Mouse (Mus musculus) urinary bladder, postnatal 10 days (tissue): ENCODE measurements around the gene Zfp146.
"Not testable (repeated sequence)": the region's sequence is repeated elsewhere in the genome, so short reads cannot be mapped to it uniquely, and the experiment has no call there.

ENCODE experiments used
- DNase-seq: peaks from one replicate; pipeline ENCODE4 v3.0.0; 2022; ENCODE audit warnings: low spot score

Gene Zfp146

DNA sequence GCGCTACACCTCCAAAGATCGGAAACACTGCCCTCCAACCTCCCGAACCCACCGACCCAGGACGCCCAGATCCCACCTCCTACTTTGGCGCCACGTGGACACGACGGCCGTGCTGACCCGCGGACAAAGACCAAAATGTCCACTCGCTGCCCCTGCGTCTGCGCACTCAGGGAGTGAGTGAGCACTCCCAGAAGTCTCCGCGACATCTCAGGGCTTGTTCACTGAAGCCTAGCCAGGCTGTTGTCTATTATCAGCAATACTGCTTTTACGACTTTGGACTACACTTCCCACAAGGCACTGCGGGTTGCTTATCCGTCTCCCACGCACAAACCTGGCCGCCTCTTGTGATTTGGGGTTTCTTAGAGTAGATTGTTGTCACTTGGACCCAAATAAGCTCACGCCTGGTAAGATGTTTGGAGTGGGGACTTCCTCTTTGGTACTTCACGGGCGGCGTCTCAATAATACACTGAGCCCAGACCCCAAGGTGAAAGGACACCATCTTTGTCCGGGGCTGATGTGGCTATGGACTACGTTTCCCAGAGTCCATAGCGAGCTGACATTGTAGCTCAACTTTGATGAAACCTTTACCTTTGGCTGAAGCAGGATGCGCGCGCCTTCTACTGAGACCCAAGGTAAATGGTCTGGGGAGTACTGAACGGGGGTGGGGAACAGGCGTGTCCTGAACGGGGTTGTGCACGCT is at the start of gene Zfp146:
Gene Zfp146 (minus strand): TSS at position 168 of the 700 bp plus-strand sequence.
- peak; percentile 62 for DNase-seq

DNA sequence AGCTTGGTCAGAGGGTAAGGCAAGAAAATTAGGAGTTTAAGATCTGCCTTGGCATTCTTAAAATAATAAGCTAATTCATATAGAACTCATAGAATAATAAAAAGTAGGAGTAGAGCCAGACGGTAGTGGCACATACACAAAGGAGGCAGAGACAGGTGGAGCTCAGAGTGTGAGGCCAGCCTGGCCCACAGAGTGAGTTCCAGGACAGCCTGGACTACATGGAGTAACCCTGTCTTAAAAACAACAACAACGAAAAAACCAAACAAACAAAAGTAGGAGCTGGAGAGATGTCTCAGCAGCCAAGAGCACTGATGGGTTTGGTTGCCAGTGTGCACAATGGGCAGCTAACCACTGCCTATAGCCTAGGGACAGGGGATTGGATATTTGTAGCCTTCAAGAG is 47.7 kb upstream of the Zfp146 start:
- DNase-seq = no peak

DNA sequence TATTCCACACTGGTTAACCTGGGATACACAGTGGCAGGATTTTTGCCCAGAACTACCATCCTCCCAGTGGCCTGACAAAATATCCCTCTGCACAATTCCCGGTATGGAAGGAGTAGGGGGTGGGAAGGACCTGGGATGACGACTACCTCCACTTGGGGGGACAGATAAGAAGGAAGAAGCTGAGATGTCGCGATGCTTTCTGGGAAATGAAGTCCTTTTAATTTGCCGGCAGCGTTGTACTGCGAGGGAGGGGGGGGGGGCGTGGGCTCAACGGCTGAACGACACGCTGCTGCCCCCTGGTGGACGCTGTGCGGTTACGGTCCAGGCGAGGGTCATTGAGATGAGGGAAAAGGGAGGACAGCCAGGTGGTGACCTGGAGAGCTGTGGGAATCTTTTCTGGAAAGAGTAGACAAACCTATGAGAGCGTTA is 47.2 kb upstream of the Zfp146 start:
- no peak for DNase-seq

DNA sequence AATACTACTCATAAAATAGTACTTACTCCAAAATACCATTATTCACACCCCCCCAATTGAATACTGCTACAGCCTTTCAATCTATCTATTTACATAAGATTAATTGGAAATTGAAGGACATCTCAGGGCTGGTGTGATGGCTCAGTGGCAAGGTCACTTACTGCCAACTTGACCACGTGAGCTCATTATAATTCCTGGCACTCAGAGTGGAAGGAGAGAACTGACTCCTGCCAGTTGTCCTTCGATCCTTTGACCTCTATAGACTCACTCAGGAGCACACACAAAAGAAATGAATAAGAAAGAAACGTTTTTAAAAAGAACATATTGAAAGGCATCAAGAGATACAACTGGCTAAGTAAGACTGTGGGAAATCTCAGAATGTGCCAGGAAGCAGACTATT is 46.3 kb upstream of the Zfp146 start:
- no peak for DNase-seq

DNA sequence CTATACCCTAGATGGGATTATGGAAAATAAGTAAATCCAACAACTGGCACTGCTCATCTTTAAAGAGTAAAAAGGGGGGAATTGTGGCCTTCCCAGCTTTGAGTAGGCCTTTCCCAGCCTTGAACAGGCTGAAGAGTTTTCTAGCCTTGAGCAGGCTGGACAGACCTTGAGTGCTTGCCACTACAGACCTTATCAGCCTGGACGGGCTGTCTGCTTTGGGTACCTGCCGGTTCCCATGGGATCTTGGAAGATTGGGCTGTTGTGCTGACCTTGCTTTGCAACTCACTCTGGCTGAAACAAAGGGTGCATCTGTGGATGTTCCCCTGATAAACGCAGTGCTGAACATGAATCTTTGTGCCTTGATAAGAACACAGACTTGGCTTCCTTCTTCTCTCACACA is 44.3 kb upstream of the Zfp146 start:
- no peak for DNase-seq

DNA sequence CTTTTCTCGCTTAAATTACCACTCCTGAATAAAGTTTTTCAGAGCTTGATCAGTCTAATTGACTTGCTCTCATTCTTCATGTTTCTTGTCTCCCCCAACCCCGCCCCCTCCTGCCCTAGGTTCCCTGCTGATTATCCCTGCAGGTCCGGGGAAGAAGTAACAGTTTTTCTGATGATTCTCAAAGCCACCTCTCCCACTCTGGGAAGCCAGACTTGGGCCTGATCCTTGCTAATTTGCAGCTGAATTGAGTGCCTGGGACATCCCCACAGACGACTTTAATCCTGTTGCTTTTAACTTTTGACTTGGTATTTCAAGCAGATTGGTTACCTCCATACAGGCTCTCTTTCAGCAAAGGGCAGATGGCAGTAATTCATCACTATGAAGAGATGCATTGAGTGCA is 41.5 kb upstream of the Zfp146 start:
- no peak for DNase-seq

DNA sequence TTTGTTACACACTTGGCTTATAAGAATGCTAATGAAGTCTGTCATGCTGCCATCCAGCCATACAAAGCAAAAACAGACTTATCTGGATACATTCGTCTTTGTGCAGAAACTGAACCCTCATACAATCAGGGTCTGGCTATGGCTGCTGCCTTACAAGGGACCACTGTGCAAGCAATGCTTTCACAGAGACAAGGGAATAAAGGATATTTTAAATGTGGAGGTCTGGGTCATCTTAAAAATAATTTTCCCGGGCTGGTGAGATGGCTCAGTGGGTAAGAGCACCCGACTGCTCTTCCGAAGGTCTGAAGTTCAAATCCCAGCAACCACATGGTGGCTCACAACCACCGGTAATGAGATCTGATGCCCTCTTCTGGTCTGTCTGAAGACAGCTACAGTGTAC is 36.8 kb upstream of the Zfp146 start:
- DNase-seq = not testable (repeated sequence)

DNA sequence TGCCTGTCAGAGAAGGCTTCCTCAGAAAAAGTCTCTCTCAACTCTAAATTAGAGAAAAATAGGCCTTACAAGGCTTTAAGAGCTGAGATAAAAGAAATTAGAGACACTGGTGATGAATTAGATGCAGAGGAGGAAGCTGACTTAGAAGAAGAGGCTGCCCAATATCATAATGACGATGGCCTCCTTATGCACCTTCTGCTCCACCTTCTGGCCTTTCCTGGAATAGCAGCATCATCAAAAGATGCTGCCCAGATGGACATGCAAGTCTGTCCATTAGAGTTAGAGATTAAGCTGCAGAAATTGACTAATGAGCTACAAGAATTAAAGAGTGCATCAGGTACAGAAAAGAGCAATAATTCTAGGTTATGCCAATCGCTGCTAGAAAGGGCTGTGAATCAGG is 35.8 kb upstream of the Zfp146 start:
- DNase-seq = no peak

DNA sequence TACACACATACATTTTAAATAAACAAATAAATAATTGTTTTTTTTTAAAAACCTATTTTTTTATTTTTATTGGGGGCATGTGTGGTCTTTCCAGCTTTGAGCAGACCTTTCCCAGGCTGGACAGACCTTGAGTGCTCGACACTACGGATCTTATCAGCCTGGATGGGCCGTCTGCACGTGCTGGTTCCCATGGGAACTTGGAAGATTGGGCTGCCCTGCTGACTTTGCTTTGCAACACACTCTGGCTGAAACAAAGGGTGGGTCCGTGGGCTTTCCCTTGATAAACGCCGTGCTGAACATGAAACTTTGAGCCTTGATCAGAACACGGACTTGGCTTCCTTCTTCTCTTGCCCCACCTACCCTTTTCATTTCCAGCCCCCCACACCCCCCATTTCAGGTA is 34.8 kb upstream of the Zfp146 start:
- no peak for DNase-seq

DNA sequence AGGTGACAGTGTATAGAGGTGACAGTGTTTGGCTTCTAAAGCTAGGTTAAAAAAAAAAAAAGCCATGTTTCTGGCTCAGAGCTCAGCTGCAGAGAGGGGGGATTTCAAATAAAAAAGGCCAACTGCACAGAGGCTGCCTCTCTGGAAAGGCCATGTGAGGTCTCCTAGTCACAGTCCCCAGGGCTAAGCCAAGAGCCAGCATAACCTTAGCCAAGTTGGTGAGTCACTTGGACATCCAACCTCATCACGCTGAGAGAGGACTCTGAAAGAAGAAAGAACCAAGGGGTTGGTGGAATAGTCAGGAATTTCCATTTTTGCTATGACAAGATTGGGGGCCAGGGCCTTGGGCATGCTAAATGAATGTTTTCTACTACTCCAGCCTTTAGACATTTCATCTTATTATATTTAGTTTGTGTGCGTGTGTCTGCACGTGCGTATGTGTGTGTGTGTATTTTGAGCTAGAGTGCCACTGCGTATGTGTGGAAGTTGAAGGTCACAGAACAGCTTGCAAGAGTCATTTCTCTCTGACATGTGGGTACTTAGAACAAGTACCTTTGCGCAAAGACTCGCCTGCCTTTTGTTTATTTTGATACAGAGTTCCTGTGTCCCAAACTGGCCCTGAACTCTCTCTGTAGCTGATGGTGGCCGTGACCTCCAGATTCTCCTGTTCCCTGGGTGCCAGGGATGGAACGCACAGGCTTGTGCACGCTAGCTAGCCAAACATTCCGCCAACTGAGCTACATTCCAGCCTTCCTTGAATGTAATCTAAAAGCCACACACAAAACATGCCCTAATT is 33.5 kb upstream of the Zfp146 start:
- no peak for DNase-seq

DNA sequence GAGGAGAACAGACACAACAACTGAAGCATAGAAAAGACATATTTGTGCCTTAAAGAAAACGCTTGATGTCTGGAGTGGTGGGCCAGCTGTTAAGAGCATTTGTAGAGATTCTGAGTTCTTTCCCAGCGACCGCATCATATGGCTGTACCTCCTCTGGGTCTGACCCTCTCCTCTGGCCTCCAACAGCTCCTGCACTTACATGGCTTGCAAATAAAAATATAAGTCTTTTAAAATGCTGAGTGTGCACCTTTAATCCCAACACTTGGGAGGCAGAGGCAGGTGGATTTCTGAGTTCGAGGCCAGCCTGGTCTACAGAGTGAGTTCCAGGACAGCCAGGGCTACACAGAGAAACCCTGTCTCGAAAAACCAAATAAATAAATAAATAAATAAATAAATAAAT is 31.1 kb upstream of the Zfp146 start:
- not testable (repeated sequence) for DNase-seq

DNA sequence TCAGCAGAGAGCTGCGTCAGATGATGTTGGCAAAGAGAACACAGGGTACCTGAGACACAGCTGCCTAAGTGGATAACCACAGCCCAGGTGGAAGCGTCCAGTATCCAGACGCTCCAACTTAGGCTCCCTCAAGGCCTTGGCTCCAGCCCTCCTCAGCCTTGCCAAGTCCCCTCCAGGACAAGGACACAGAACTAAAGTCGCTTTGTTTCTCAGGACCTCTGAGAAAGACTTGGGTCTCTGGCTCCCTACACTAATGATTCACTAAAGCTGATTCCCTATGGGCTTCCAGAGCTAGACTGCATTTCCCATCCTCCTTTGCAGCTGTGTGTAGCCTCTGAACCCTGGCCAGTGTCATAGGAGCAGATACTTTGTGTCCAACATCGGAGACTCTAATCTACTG is 30.6 kb upstream of the Zfp146 start:
- no peak for DNase-seq

DNA sequence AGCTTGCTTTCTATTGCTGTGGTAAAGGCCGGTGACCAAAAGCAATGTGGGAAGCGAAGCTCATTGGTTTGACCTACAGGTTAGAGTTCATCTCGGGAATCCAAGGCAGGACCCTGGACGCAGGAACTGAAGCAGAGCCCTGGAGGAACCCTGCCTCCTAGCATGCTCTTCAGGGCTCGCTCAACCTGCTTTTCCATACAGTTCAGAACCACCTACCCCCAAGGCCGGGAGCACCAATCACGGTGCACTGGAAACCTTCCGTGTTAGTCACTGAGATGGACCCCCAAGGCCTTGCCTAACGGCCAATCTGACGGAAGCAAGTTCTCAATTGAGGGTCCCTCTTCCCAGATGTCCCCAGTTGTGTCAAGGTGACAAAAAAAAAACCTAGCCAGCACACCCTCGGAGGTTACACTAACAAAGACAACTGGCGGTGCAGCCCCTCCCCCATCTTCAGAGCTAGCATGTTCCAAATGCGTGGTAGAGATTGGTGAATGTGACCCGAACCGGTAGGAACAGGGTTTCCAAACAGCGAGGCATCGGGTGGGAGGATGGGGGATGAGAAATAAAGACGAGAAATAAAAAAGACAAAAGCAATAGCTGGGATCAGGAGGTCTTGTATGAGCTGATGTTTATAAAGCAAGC is 30.1 kb upstream of the Zfp146 start:
- no peak for DNase-seq

DNA sequence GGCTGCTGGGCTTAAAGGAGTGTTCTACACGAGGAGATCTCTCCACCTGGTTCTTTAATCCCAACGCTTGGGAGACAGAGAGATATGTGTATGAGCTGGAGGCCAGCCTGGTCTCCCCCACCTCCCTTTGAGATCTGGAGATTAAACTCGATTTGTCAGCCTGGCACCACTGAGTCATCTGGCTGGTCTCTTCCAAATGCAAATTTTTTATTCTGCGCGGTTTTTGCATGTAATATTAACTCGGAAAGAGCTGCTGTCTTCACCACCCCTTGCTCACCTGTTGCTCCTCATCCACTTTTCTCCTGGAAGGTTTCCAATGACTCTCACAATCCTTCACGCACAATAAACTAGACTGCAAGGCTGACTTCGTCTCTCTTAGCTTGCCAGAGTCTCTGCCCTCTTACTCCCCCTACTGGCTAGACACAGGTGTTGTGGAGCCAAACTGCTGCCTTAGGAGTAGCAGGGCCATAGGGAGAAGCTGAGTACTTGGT is 29.0 kb upstream of the Zfp146 start, which contains the start of gene Capns1:
Gene Capns1 (minus strand): TSS at position 331 of the 491 bp plus-strand sequence.
- DNase-seq = no peak

DNA sequence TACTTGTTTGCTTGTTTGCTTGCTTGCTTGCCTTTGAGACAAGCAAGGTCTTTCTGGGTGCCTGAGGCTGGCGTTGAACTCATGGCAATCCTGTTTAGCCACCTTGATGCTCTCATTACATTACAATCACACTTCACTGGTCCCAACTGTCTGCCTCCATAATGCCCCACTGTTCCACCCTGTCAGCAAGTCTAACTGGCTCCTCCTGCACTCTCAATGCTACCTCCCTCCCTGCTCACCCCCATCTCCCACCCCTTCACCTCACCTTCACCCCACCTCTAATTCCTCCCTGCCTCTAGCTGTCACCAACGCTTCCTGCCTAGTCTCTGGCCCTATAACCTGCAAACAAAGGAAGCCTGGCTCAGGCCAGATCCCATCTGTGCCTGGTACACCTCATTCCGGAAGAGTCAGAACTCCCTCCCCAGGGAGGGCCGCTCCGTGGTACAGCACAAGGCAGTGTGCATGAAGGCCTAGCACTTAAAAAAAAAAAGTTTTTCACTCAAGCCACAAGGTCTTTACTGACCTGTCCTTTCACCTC is 28.1 kb upstream of the Zfp146 start:
- no peak for DNase-seq

DNA sequence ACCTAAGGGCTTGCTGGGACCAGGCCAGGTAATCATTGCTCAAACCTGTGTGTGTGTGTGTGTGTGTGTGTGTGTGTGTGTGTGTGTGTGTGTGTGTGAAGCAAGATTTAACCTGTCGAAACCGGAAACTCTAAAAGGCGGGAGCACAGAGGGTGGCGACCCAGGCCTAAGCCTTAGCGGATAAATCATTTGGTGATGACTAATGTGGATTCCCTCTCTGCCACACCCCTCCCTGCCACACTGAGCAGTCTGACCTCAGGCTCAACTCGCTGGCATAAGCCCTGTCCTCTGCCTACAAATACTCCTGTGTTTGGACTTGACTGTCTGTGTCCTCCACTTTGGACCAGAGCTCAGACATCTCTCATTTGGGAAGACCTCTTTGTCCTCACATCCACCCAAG is 26.6 kb upstream of the Zfp146 start:
- DNase-seq = no peak

DNA sequence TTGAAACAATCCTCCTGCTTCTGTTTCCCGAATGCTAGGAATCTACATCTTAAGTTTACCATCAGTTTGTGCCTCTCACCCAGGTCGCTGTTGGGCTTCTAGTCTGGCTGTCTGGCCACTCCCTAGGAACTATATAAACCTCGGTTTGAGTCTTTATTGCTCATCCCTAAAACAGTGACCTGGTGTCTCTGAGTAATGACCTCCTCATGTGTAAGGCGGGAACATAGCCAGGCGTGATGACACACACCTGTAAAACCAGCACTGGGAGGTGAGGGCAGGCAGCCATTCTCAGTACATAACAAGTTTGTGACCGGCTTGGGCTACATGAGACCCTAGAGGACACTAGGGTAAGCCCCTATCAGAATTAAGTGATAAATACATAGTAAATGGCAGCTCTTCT is 25.9 kb upstream of the Zfp146 start:
- no peak for DNase-seq

DNA sequence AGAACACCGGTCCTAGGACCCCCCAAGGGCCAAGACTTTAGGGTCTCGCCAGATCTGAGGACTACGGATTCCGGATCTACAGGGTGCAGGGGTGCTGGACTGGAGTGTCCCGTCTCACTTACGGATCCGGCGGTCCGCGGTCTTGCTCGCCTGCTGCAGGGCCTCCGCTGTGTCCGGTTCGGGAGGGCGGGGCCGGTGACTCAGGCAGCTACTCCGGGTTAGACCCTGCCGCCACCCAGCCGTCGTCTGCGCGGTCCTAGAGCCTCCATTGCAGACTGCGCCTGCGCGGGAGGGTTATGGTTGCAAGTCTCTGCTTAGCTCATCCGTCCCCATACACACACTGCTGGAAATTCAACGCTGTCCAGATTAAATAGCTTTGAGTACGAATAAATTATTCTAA is 25.3 kb upstream of the Zfp146 start:
- DNase-seq = peak; percentile 82

DNA sequence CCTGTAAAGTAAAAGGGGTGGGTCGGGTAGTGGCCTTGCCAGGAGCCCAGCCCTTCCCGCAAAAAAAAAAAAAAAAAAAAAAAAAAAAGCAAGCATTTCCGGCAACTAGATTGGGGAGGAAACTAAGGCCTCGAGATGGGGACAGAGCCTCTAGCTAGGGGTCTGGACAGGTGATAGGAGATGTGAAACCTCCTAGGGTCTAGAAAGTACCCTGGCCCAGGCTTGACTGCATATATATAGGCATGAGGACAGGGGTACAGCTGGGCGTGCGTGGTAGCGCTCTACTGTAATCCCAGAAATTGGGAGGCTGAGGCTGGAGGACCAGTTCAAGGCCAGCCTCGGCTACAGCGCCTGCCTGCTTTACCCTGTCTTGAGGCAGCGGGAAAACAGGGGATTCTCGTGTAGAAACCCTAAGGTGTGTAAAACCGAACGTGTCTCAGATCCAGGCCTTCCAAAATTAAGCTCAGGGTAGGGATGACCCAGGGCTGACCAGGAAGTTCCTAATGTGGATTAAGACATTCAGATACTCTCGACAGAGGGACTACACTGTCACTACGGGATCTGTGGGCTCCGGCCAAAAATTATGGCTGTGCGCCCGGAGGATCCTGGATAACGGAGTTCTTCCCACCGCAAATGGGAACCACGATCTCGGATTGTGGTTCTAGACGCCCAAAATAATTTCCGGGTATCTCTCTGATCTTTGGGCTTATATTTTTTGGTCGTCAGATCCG is 24.7 kb upstream of the Zfp146 start:
- no peak for DNase-seq

DNA sequence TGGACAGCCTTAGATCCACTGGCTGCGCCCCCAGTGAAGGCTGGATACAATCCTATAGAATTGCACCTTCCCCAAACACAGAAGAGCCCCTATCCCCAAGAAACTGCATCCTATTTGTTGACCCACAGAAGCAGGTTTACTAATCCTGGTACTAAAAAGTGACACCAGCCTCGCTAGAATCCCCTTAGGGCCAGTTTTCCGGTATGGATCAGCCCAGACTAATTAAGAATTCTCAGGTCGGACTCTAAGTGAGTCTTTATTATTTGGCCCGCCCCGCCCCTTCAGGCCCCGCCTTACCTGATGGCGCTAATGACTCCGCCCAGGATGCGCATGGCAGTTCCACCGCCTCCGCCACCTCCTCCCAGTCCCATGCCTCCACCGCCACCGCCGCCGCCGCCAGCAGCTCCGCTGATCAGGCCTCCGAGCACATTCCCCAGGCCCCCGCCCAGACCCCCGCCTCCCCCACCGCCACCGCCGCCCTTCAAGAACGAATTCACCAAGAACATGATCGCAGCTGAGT is 24.1 kb upstream of the Zfp146 start:
- DNase-seq = no peak

DNA sequence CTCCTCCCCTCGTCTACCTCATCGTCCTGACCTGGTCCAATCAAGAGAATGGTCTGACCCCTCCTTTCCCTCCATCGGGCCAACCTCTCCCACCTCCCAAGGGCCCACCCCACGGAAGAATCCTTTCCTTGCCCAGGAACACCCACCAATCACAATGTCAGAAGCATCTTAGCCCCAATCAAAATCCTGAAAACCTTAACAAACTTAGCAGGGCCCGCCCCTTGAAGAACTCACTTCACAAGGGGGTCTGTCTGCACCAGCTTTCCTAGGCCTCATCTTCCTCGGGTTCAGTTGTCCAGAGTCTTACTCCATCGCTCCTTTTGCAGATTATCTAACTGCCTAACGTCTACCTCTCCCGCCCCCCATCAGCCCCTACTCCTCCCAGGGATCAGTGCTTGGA is 23.5 kb upstream of the Zfp146 start:
- DNase-seq = no peak

DNA sequence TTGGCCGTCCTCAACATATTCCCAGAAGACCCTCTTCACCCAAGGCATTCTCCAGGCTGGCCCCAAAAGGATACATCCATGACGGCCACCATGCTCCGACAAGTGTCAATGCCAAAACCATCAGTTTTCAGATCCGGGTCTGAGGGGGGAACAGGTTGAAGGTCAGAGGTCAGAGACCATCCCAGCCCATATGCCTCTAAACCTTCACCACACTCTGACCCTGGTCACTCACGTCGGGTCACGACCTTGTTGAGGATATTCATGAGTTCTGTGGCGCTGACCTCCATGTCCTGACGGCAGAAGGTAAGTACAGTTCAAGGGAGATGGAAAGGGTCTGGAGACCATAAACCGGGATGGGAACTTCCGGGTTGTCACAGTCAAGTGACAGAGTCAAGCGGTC is 22.5 kb upstream of the Zfp146 start:
- DNase-seq = no peak
